Mouse (Mus musculus): Measurements from ENCODE around the gene Ints6l. TPM values are rescaled to one million over a fixed set of nuclear protein-coding genes. Genes with fewer than 3 reads are reported as not detected.

The Ints6l gene
- polyA plus RNA-seq, 1 experiment from 2014 or later = 25.8 TPM

DNA sequence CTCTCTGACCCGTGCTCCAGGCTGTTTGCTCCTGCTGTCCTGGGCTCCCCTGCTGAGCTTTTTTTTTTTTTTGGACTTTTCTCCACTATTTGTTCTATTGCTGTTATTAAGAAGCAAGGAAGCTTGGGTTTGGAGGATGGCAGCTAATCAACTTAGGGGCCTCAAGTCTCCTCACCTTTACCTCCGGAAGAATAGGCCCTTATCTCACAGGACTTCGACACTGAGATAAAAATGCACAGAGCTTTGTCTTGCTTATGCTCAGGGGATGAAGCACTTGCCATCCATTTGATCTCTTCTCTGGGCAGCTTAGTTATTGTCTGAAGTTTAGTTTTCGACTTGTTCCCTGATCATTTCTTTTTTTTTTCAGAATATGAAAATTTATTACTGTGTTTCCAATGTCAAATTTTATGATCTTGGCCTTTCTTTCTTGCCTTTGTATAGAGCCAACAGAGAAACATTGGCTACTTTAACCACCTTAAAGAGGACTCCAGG, 7.1 kb upstream of the Ints6l start, which contains the start of gene Gm2174:
Gene Gm2174 (plus strand): TSS at position 442 of the 492 bp plus-strand sequence.
- H3K4me1 ChIP-seq (replicated peaks; ENCODE audit: control insufficient read depth, insufficient read depth, low read length) = no peaks in the 10 kb centered on the region

DNA sequence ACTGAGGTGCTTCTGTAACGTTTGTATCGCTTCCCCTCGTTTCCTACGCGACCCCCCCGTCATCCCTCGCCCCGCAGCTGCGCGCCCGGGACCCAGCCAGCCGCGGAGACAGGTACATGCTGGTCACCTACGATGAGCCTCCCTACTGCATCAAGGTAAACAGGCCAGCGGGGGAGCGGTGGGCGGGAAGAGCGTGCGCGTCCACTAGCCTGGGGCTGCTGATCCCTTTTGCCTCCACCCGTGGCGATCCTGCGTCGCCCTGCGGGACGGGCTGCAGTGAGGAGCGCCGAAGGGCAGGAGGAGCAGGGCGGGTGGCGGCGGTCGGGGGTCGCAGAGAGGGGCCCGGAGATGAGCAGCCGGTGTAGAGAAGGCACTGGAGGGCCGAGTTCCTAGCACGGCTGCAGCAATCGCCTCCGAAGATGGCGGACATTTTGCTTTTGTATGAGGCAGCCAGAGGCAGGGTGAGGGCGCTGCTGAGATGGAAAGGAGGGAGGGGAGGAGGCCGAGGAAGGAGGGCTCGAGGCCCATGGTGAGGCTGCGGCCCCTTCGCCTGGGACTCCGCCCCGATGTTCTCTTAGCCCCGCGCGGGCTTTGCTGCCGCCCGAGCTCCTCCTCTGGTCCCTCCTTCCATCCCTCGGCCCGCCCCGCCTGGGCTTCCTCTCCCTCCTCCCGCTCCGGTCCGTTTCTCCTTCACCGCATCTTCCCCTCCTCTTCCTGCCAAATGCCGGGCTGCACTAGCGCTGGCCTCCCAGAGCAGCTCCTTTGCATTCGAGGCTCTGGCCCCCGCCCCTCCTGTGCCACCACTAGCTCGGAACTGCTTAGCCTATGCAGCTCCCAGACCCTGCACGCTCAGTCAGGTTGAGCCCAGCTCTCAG, 952 bp downstream of the Ints6l start:
- Histone ChIP-seq H3K4me1 (replicated peaks; ENCODE audit: control insufficient read depth, insufficient read depth, low read length) (no peaks in the 10 kb centered on the region), H3K27ac (ENCODE audit: low read depth, low read length) (peak overlapping the region; percentile 91), H3K9me3 (ENCODE audit: control insufficient read depth, low read length) (no peaks in the 10 kb centered on the region), H3K27me3 (ENCODE audit: control insufficient read depth, insufficient read depth, low read length) (no peaks in the 10 kb centered on the region), H3K36me3 (ENCODE audit: control insufficient read depth, insufficient read depth, low read length) (no peaks in the 10 kb centered on the region), H3K9ac (ENCODE audit: low read depth, low read length) (peak overlapping the region; percentile 86), H3K4me3 (ENCODE audit: low read depth, low read length) (peak overlapping the region; percentile 54), H3K4me2 (replicated peaks; ENCODE audit: low read depth, low read length) (peak overlapping the region; percentile 58)
- WGBS = 10% methylated on average over 46 of the region's 65 CpGs
- ATAC-seq (ENCODE audit: low FRiP score) (peak; percentile 95), DNase-seq (ENCODE audit: low spot score) (peak; percentile 83)

More for the DNA sequence above, 7.1 kb upstream of the Ints6l start, which contains the start of gene Gm2174:
- Histone ChIP-seq H3K4me2 (replicated peaks; ENCODE audit: low read depth, low read length) (no peak within 1 kb of the TSS), H3K27ac (ENCODE audit: low read depth, low read length) (no peak within 1 kb of the TSS), H3K9me3 (ENCODE audit: control insufficient read depth, low read length) (no peaks in the 10 kb centered on the region), H3K9ac (ENCODE audit: low read depth, low read length) (no peak within 1 kb of the TSS), H3K27me3 (ENCODE audit: control insufficient read depth, insufficient read depth, low read length) (no peaks in the 10 kb centered on the region), H3K4me3 (ENCODE audit: low read depth, low read length) (no peak within 1 kb of the TSS), H3K36me3 (ENCODE audit: control insufficient read depth, insufficient read depth, low read length) (no peaks in the 10 kb centered on the region)
- WGBS = 71% methylated on average over 4 of the region's 4 CpGs
- DNase-seq (ENCODE audit: low spot score) (no peak), ATAC-seq (ENCODE audit: low FRiP score) (no peak)

DNA sequence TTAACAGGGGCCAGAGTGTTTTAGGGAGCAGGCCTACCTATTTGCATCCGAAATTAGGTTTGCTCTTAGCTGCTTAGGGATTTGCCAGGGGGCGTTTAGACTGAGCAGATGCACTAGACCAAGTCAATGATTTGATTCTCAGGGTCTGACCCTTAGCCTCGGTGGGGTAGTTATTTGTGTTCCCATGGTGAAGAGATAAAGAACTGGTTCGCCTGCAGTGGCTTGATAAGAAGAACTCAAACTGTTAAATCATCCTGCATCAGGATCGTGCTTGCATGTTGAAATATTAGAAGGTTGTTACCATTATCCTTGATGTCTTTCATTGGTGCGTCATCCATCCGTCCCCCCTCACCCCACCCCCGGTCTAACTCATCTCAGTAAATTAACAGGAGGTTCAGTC, 1.7 kb downstream of the Ints6l start:
- H3K9ac ChIP-seq (ENCODE audit: low read depth, low read length) = no peak overlapping the region; the same call in 1 of the 2 replicates
- no peaks in the 10 kb centered on the region for H3K27me3 ChIP-seq (ENCODE audit: control insufficient read depth, insufficient read depth, low read length)
- H3K4me2 ChIP-seq (replicated peaks; ENCODE audit: low read depth, low read length) = peak overlapping the region; percentile 58
- no peaks in the 10 kb centered on the region for H3K4me1 ChIP-seq (replicated peaks; ENCODE audit: control insufficient read depth, insufficient read depth, low read length)
- ATAC-seq (ENCODE audit: low FRiP score) (peak; percentile 49; the same call in 1 of the 2 replicates), DNase-seq (ENCODE audit: low spot score) (peak; percentile 22)
- H3K27ac ChIP-seq (ENCODE audit: low read depth, low read length) = peak overlapping the region; percentile 91
- H3K36me3 ChIP-seq (ENCODE audit: control insufficient read depth, insufficient read depth, low read length) = no peaks in the 10 kb centered on the region
- WGBS = 16% methylated on average over 8 of the region's 8 CpGs
- H3K9me3 ChIP-seq (ENCODE audit: control insufficient read depth, low read length) = no peaks in the 10 kb centered on the region
- H3K4me3 ChIP-seq (ENCODE audit: low read depth, low read length) = peak overlapping the region; percentile 54

DNA sequence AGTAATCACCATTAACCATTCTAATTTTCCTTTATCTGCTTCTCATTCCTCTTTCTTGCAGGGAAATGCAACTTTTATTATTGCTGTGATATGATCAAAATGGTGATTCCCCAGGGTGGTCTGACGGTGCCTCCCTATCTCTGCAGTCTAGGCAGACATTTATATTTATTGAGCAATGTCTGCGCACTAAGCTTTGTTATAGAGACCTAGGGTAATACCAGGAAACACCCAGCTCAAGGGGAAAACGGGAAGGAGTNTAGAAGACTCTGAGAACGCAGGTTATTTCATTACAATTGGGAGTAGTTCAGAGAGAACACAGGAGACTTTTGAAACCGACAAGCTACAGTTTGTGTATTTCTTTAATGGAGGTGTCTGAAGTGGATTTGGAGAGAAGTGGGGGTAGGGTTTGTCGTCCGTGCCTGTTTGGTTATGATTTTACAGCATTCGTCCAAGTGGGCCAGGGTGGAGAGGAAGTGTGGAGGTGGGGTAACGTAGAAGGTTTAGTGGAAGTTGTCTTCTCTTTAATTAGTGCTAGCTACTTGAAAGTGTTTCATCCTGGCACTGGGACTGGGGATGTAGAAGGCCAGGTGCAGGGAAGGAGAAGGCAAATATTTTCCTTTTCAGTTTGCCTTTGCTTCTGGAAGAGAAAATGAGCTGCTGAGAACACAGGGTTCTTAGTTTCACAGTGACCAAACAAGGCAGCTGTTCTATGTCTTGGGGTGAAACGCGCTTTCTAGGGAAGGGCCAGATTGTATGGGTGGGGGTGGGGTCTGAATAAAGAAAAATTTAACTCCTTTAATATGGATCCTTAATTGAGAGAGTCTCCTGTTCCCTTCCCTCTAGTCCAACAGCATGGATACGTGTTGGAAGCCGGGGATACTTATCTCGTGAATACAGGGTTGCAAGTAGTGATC, 7.6 kb downstream of the Ints6l start:
- no peaks in the 10 kb centered on the region for H3K9me3 ChIP-seq (ENCODE audit: control insufficient read depth, low read length)
- H3K27me3 ChIP-seq (ENCODE audit: control insufficient read depth, insufficient read depth, low read length) = no peaks in the 10 kb centered on the region
- H3K4me2 ChIP-seq (replicated peaks; ENCODE audit: low read depth, low read length) = no peak overlapping the region
- no peak for ATAC-seq (ENCODE audit: low FRiP score)
- H3K4me1 ChIP-seq (replicated peaks; ENCODE audit: control insufficient read depth, insufficient read depth, low read length) = no peaks in the 10 kb centered on the region
- H3K27ac ChIP-seq (ENCODE audit: low read depth, low read length) = no peak overlapping the region
- 79% methylated on average over 14 of the region's 14 CpGs for WGBS
- no peak overlapping the region for H3K4me3 ChIP-seq (ENCODE audit: low read depth, low read length)
- no peak for DNase-seq (ENCODE audit: low spot score)
- no peaks in the 10 kb centered on the region for H3K36me3 ChIP-seq (ENCODE audit: control insufficient read depth, insufficient read depth, low read length)
- H3K9ac ChIP-seq (ENCODE audit: low read depth, low read length) = no peak overlapping the region

DNA sequence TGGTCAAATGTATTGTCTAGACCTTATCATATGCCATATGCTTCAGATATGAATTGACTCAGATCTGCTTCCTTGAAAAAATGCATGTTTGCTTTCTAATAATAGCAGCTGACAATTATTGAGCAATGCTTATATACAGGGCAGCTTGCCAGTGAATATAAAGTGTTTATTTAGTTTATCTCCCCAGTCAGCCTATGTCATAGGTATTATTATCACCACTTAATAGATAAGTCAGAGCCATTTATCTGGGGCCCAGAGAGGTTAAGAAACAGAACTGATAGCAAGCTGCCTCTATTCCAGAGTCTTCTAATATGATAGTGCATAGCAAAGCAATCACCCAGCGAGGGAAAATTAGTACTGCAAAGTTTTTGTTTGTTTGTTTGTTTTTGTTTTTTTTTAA, 10.2 kb downstream of the Ints6l start:
- Histone ChIP-seq H3K4me2 (replicated peaks; ENCODE audit: low read depth, low read length) (no peak overlapping the region), H3K4me1 (replicated peaks; ENCODE audit: control insufficient read depth, insufficient read depth, low read length) (no peaks in the 10 kb centered on the region), H3K9ac (ENCODE audit: low read depth, low read length) (no peak overlapping the region), H3K27ac (ENCODE audit: low read depth, low read length) (no peak overlapping the region), H3K36me3 (ENCODE audit: control insufficient read depth, insufficient read depth, low read length) (no peaks in the 10 kb centered on the region), H3K9me3 (ENCODE audit: control insufficient read depth, low read length) (no peaks in the 10 kb centered on the region), H3K27me3 (ENCODE audit: control insufficient read depth, insufficient read depth, low read length) (no peaks in the 10 kb centered on the region), H3K4me3 (ENCODE audit: low read depth, low read length) (no peak overlapping the region)
- DNase-seq (ENCODE audit: low spot score) (no peak), ATAC-seq (ENCODE audit: low FRiP score) (no peak)
- whole genome bisulfite sequencing = 97% methylated on average over 1 of the region's 1 CpGs

GRCm38 (mm10) chrX:56467688-56468087, 13.0 kb downstream of the Ints6l start:
- Histone ChIP-seq H3K9me3 (ENCODE audit: control insufficient read depth, low read length) (no peaks in the 10 kb centered on the region), H3K4me1 (replicated peaks; ENCODE audit: control insufficient read depth, insufficient read depth, low read length) (no peaks in the 10 kb centered on the region), H3K27me3 (ENCODE audit: control insufficient read depth, insufficient read depth, low read length) (no peaks in the 10 kb centered on the region), H3K9ac (ENCODE audit: low read depth, low read length) (no peak overlapping the region), H3K36me3 (ENCODE audit: control insufficient read depth, insufficient read depth, low read length) (no peaks in the 10 kb centered on the region), H3K27ac (ENCODE audit: low read depth, low read length) (no peak overlapping the region), H3K4me3 (ENCODE audit: low read depth, low read length) (no peak overlapping the region), H3K4me2 (replicated peaks; ENCODE audit: low read depth, low read length) (no peak overlapping the region)
- DNase-seq (ENCODE audit: low spot score) (no peak), ATAC-seq (ENCODE audit: low FRiP score) (no peak)
- WGBS = 68% methylated on average over 4 of the region's 4 CpGs

GRCm38 (mm10) chrX:56468422-56468821, 13.8 kb downstream of the Ints6l start:
- WGBS = 71% methylated on average over 6 of the region's 6 CpGs
- H3K9ac ChIP-seq (ENCODE audit: low read depth, low read length) = no peak overlapping the region
- H3K4me3 ChIP-seq (ENCODE audit: low read depth, low read length) = no peak overlapping the region
- DNase-seq (ENCODE audit: low spot score) = no peak
- no peaks in the 10 kb centered on the region for H3K27me3 ChIP-seq (ENCODE audit: control insufficient read depth, insufficient read depth, low read length)
- no peaks in the 10 kb centered on the region for H3K36me3 ChIP-seq (ENCODE audit: control insufficient read depth, insufficient read depth, low read length)
- no peak for ATAC-seq (ENCODE audit: low FRiP score)
- H3K9me3 ChIP-seq (ENCODE audit: control insufficient read depth, low read length) = no peaks in the 10 kb centered on the region
- no peak overlapping the region for H3K27ac ChIP-seq (ENCODE audit: low read depth, low read length)
- H3K4me2 ChIP-seq (replicated peaks; ENCODE audit: low read depth, low read length) = no peak overlapping the region
- H3K4me1 ChIP-seq (replicated peaks; ENCODE audit: control insufficient read depth, insufficient read depth, low read length) = no peaks in the 10 kb centered on the region

DNA sequence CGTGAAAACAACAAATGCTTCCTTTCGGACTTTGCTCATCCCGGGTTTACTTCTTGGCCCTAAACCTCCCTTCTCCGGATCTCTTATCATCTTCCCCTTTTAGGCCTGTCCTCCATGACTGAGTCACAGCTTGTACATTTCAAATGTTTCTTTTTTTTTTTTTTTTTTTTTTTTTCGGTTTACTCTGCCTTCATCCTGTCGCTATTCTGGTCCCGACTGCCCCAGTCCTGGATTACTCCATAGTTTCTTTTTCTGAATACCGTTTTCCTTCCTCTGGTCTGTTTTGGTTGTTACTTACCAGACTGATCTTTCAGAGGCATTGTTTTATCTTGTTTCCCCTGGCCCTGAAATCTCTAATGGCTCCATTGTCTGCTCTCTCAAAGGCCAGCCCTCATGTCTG, 19.4 kb downstream of the Ints6l start:
- Histone ChIP-seq H3K9me3 (ENCODE audit: control insufficient read depth, low read length) (no peaks in the 10 kb centered on the region), H3K4me2 (replicated peaks; ENCODE audit: low read depth, low read length) (no peak overlapping the region), H3K4me3 (ENCODE audit: low read depth, low read length) (no peak overlapping the region), H3K27ac (ENCODE audit: low read depth, low read length) (no peak overlapping the region), H3K4me1 (replicated peaks; ENCODE audit: control insufficient read depth, insufficient read depth, low read length) (no peaks in the 10 kb centered on the region), H3K36me3 (ENCODE audit: control insufficient read depth, insufficient read depth, low read length) (no peaks in the 10 kb centered on the region), H3K9ac (ENCODE audit: low read depth, low read length) (no peak overlapping the region), H3K27me3 (ENCODE audit: control insufficient read depth, insufficient read depth, low read length) (no peaks in the 10 kb centered on the region)
- WGBS = 71% methylated on average over 8 of the region's 8 CpGs
- DNase-seq (ENCODE audit: low spot score) (no peak), ATAC-seq (ENCODE audit: low FRiP score) (no peak)
